Mouse (Mus musculus): Measurements from ENCODE around the gene Arhgef19.

DNA sequence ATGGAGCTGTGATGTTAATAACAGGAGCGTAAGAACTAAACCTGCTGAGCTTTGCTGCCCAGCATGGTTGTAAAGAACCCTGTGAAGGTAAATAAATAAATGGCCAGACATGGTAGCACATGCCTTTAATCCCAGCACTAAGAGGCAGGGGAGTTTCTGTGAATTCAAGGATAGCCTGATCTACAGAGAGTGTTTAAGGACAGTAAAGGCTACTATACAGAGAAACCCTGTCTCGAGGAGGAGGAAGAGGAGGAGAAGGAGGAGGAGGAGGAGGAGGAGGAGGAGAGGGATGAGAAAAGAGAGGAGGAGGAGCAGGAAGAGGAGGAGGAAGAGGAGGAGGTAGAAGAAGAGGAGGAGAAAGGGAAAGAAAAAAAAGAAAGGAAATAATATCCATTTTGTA is 26.0 kb upstream of the Arhgef19 start:
- TF ChIP-seq ETS1 (IDR thresholded peaks at IDR 0.05; ENCODE audit: low read depth, low read length) (no peak), GATA1 (IDR thresholded peaks at IDR 0.05; ENCODE audit: low read depth, low read length) (no peak), MAX (IDR thresholded peaks at IDR 0.05; ENCODE audit: low read length) (no peak), E2F4 (IDR thresholded peaks at IDR 0.05; ENCODE audit: borderline replicate concordance, low read depth, low read length) (no peak), USF1 (IDR thresholded peaks at IDR 0.05; ENCODE audit: low read depth, low read length) (no peak), MAZ (IDR thresholded peaks at IDR 0.05; ENCODE audit: low read depth, low read length) (no peak), CTCF (IDR thresholded peaks at IDR 0.05 in 2 of 3, conservative IDR thresholded peaks at IDR 0.05 in 1 of 3; ENCODE audit: control insufficient read depth in 1 of 3, insufficient read depth in 1 of 3, low read depth in 2 of 3, low read length in 3 of 3, poor library complexity in 1 of 3, severe bottlenecking in 1 of 3) (no peak)
